Mouse (Mus musculus): ENCODE results near the gene Il20ra. TPM values are rescaled to one million over a fixed set of nuclear protein-coding genes. Genes with fewer than 3 reads are reported as not detected.
"Not testable (repeated sequence)": the region's sequence is repeated elsewhere in the genome, so short reads cannot be mapped to it uniquely, and the experiment has no call there.

The Il20ra gene
- polyA plus RNA-seq, 1 experiment from 2014 or later: not detected

GRCm38 (mm10) chr10:19722320-19722719 lies 9.9 kb downstream of the Il20ra start:
- Histone ChIP-seq H3K4me2 (ENCODE audit: low read depth, low read length, severe bottlenecking) (no peak overlapping the region), H3K9me3 (ENCODE audit: control insufficient read depth, low read length) (no peaks in the 10 kb centered on the region), H3K27me3 (ENCODE audit: control insufficient read depth, insufficient read depth, low read length) (no peaks in the 10 kb centered on the region), H3K36me3 (ENCODE audit: control insufficient read depth, insufficient read depth, low read length) (no peaks in the 10 kb centered on the region), H3K27ac (ENCODE audit: low read depth, low read length) (no peak overlapping the region), H3K4me1 (replicated peaks; ENCODE audit: control insufficient read depth, insufficient read depth, low read length) (no peaks in the 10 kb centered on the region), H3K9ac (ENCODE audit: low read length) (no peak overlapping the region), H3K4me3 (ENCODE audit: low read depth, low read length) (no peak overlapping the region)
- no peak for ATAC-seq (replicated peaks; ENCODE audit: low FRiP score)
- 78% methylated on average over 3 of the region's 3 CpGs for WGBS
- no peak for DNase-seq (ENCODE audit: low spot score)

- WGBS: 95% methylated on average over 11 of the region's 11 CpGs
- Histone ChIP-seq H3K9me3 (ENCODE audit: control insufficient read depth, low read length) (no peaks in the 10 kb centered on the region), H3K4me3 (ENCODE audit: low read depth, low read length) (no peak overlapping the region), H3K9ac (ENCODE audit: low read length) (no peak overlapping the region), H3K36me3 (ENCODE audit: control insufficient read depth, insufficient read depth, low read length) (no peaks in the 10 kb centered on the region), H3K4me1 (replicated peaks; ENCODE audit: control insufficient read depth, insufficient read depth, low read length) (no peaks in the 10 kb centered on the region), H3K27ac (ENCODE audit: low read depth, low read length) (no peak overlapping the region), H3K27me3 (ENCODE audit: control insufficient read depth, insufficient read depth, low read length) (no peaks in the 10 kb centered on the region), H3K4me2 (ENCODE audit: low read depth, low read length, severe bottlenecking) (no peak overlapping the region)
- no peak for DNase-seq (ENCODE audit: low spot score)
- no peak for ATAC-seq (replicated peaks; ENCODE audit: low FRiP score)
These were observed 11.9 kb downstream of the Il20ra start for GRCm38 (mm10) chr10:19724158-19724832.

GRCm38 (mm10) chr10:19738442-19738841 lies 26.1 kb downstream of the Il20ra start:
- not testable (repeated sequence) for H3K4me3 ChIP-seq (ENCODE audit: low read depth, low read length); H3K9ac ChIP-seq (ENCODE audit: low read length); H3K4me1 ChIP-seq (replicated peaks; ENCODE audit: control insufficient read depth, insufficient read depth, low read length); H3K4me2 ChIP-seq (ENCODE audit: low read depth, low read length, severe bottlenecking); H3K36me3 ChIP-seq (ENCODE audit: control insufficient read depth, insufficient read depth, low read length); ATAC-seq (replicated peaks; ENCODE audit: low FRiP score); H3K27me3 ChIP-seq (ENCODE audit: control insufficient read depth, insufficient read depth, low read length); H3K27ac ChIP-seq (ENCODE audit: low read depth, low read length); H3K9me3 ChIP-seq (ENCODE audit: control insufficient read depth, low read length); DNase-seq (ENCODE audit: low spot score)
- WGBS: 95% methylated on average over 2 of the region's 2 CpGs

- H3K9ac ChIP-seq (ENCODE audit: low read length): no peak overlapping the region
- no peaks in the 10 kb centered on the region for H3K36me3 ChIP-seq (ENCODE audit: control insufficient read depth, insufficient read depth, low read length)
- WGBS: 44% methylated on average over 1 of the region's 1 CpGs
- DNase-seq (ENCODE audit: low spot score): no peak
- H3K4me1 ChIP-seq (replicated peaks; ENCODE audit: control insufficient read depth, insufficient read depth, low read length): no peaks in the 10 kb centered on the region
- no peak overlapping the region for H3K4me2 ChIP-seq (ENCODE audit: low read depth, low read length, severe bottlenecking)
- no peak overlapping the region for H3K27ac ChIP-seq (ENCODE audit: low read depth, low read length)
- no peak overlapping the region for H3K4me3 ChIP-seq (ENCODE audit: low read depth, low read length)
- H3K27me3 ChIP-seq (ENCODE audit: control insufficient read depth, insufficient read depth, low read length): no peaks in the 10 kb centered on the region
- no peaks in the 10 kb centered on the region for H3K9me3 ChIP-seq (ENCODE audit: control insufficient read depth, low read length)
- ATAC-seq (replicated peaks; ENCODE audit: low FRiP score): no peak
These were observed 33.3 kb downstream of the Il20ra start for GRCm38 (mm10) chr10:19745662-19746061.

- Histone ChIP-seq H3K4me3 (ENCODE audit: low read depth, low read length) (no peak overlapping the region), H3K9me3 (ENCODE audit: control insufficient read depth, low read length) (no peaks in the 10 kb centered on the region), H3K27me3 (ENCODE audit: control insufficient read depth, insufficient read depth, low read length) (no peaks in the 10 kb centered on the region), H3K4me1 (replicated peaks; ENCODE audit: control insufficient read depth, insufficient read depth, low read length) (no peaks in the 10 kb centered on the region), H3K36me3 (ENCODE audit: control insufficient read depth, insufficient read depth, low read length) (no peaks in the 10 kb centered on the region), H3K27ac (ENCODE audit: low read depth, low read length) (no peak overlapping the region), H3K4me2 (ENCODE audit: low read depth, low read length, severe bottlenecking) (no peak overlapping the region), H3K9ac (ENCODE audit: low read length) (no peak overlapping the region)
- WGBS: 84% methylated on average over 1 of the region's 1 CpGs
- ATAC-seq (replicated peaks; ENCODE audit: low FRiP score): no peak
- DNase-seq (ENCODE audit: low spot score): no peak
These were observed 33.8 kb downstream of the Il20ra start for GRCm38 (mm10) chr10:19746156-19746555.

GRCm38 (mm10) chr10:19747661-19748060 lies 35.3 kb downstream of the Il20ra start:
- no peak overlapping the region for H3K4me2 ChIP-seq (ENCODE audit: low read depth, low read length, severe bottlenecking)
- WGBS: 82% methylated on average over 4 of the region's 4 CpGs
- no peak overlapping the region for H3K4me3 ChIP-seq (ENCODE audit: low read depth, low read length)
- no peak overlapping the region for H3K27ac ChIP-seq (ENCODE audit: low read depth, low read length)
- H3K9me3 ChIP-seq (ENCODE audit: control insufficient read depth, low read length): no peaks in the 10 kb centered on the region
- H3K36me3 ChIP-seq (ENCODE audit: control insufficient read depth, insufficient read depth, low read length): no peaks in the 10 kb centered on the region
- DNase-seq (ENCODE audit: low spot score) (no peak), ATAC-seq (replicated peaks; ENCODE audit: low FRiP score) (no peak)
- H3K4me1 ChIP-seq (replicated peaks; ENCODE audit: control insufficient read depth, insufficient read depth, low read length): no peaks in the 10 kb centered on the region
- H3K27me3 ChIP-seq (ENCODE audit: control insufficient read depth, insufficient read depth, low read length): no peaks in the 10 kb centered on the region
- no peak overlapping the region for H3K9ac ChIP-seq (ENCODE audit: low read length)

GRCm38 (mm10) chr10:19765459-19765858 lies 53.1 kb downstream of the Il20ra start:
- no peaks in the 10 kb centered on the region for H3K4me1 ChIP-seq (replicated peaks; ENCODE audit: control insufficient read depth, insufficient read depth, low read length)
- H3K27me3 ChIP-seq (ENCODE audit: control insufficient read depth, insufficient read depth, low read length): no peaks in the 10 kb centered on the region
- H3K27ac ChIP-seq (ENCODE audit: low read depth, low read length): no peak overlapping the region
- no peak overlapping the region for H3K4me2 ChIP-seq (ENCODE audit: low read depth, low read length, severe bottlenecking)
- no peaks in the 10 kb centered on the region for H3K36me3 ChIP-seq (ENCODE audit: control insufficient read depth, insufficient read depth, low read length)
- WGBS: 94% methylated on average over 2 of the region's 2 CpGs
- no peak overlapping the region for H3K9ac ChIP-seq (ENCODE audit: low read length)
- H3K4me3 ChIP-seq (ENCODE audit: low read depth, low read length): no peak overlapping the region
- no peak for DNase-seq (ENCODE audit: low spot score)
- no peaks in the 10 kb centered on the region for H3K9me3 ChIP-seq (ENCODE audit: control insufficient read depth, low read length)
- ATAC-seq (replicated peaks; ENCODE audit: low FRiP score): no peak

GRCm38 (mm10) chr10:19779092-19779491 lies 66.7 kb downstream of the Il20ra start:
- Histone ChIP-seq H3K27ac (ENCODE audit: low read depth, low read length) (no peak overlapping the region), H3K4me3 (ENCODE audit: low read depth, low read length) (no peak overlapping the region), H3K4me1 (replicated peaks; ENCODE audit: control insufficient read depth, insufficient read depth, low read length) (no peaks in the 10 kb centered on the region), H3K9me3 (ENCODE audit: control insufficient read depth, low read length) (no peaks in the 10 kb centered on the region), H3K9ac (ENCODE audit: low read length) (no peak overlapping the region), H3K27me3 (ENCODE audit: control insufficient read depth, insufficient read depth, low read length) (no peaks in the 10 kb centered on the region), H3K36me3 (ENCODE audit: control insufficient read depth, insufficient read depth, low read length) (no peaks in the 10 kb centered on the region), H3K4me2 (ENCODE audit: low read depth, low read length, severe bottlenecking) (no peak overlapping the region)
- WGBS: 86% methylated on average over 12 of the region's 12 CpGs
- no peak for ATAC-seq (replicated peaks; ENCODE audit: low FRiP score)
- DNase-seq (ENCODE audit: low spot score): no peak

GRCm38 (mm10) chr10:19781365-19781764 lies 69.0 kb downstream of the Il20ra start:
- ATAC-seq (replicated peaks; ENCODE audit: low FRiP score) (no peak), DNase-seq (ENCODE audit: low spot score) (no peak)
- H3K4me1 ChIP-seq (replicated peaks; ENCODE audit: control insufficient read depth, insufficient read depth, low read length): no peaks in the 10 kb centered on the region
- H3K9ac ChIP-seq (ENCODE audit: low read length): no peak overlapping the region
- H3K27me3 ChIP-seq (ENCODE audit: control insufficient read depth, insufficient read depth, low read length): no peaks in the 10 kb centered on the region
- H3K27ac ChIP-seq (ENCODE audit: low read depth, low read length): no peak overlapping the region
- H3K4me2 ChIP-seq (ENCODE audit: low read depth, low read length, severe bottlenecking): no peak overlapping the region
- WGBS: 93% methylated on average over 5 of the region's 5 CpGs
- H3K4me3 ChIP-seq (ENCODE audit: low read depth, low read length): no peak overlapping the region
- no peaks in the 10 kb centered on the region for H3K36me3 ChIP-seq (ENCODE audit: control insufficient read depth, insufficient read depth, low read length)
- H3K9me3 ChIP-seq (ENCODE audit: control insufficient read depth, low read length): no peaks in the 10 kb centered on the region

All from forebrain, embryonic 11.5 days (tissue).